Mouse (Mus musculus): ENCODE results near the gene Ifitm7.

- TF ChIP-seq CTCF (IDR thresholded peaks at IDR 0.05; ENCODE audit: low read depth, low read length) (no peak), EP300 (IDR thresholded peaks at IDR 0.05; ENCODE audit: insufficient read depth, low read depth, low read length) (no peak), POLR2A (IDR thresholded peaks at IDR 0.05; ENCODE audit: insufficient read depth, low read length) (no peak)
These were observed 41.9 kb downstream of the Ifitm7 start for GRCm38 (mm10) chr16:13944752-13945151.
